Mouse (Mus musculus) layer of hippocampus, postnatal 14 days (tissue): ENCODE data around the gene St13. TPM values are rescaled to one million over a fixed set of nuclear protein-coding genes. Genes with fewer than 3 reads are reported as not detected.

Source experiments
- DNase-seq, 2 experiments: peaks; one replicate each; pipeline ENCODE4 v3.0.0; 2021 to 2022; ENCODE audit warnings: low spot score in 2 of 2, mixed read lengths in 1 of 2
- total RNA-seq, 2 experiments: library from RNA; stranded (reverse); gene quantifications; 2 replicates each; pipeline ENCODE4 v1.2.3; 2021

The St13 gene
- total RNA-seq, 2 experiments from 2014 or later, result 155 to 183 TPM

DNA sequence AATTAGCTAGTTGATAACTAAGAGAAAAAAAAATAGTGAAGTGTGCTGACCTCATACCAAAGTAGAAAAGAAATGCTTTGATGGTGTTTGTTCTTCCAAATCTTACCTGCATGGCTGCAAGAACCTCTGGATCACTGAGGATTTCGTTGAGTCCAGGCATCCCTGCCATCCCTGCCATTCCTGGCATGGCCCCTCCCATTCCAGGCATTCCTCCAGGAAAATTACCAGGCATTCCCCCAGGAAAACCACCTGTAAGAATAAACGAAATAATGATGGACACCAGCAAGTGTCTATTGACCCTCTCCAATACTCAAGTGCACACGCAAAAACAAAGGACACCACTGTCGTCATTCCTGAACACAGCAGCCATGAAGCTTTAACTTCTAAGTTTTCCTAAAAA lies 33.6 kb downstream of the St13 start:
- no peak for DNase-seq

DNA sequence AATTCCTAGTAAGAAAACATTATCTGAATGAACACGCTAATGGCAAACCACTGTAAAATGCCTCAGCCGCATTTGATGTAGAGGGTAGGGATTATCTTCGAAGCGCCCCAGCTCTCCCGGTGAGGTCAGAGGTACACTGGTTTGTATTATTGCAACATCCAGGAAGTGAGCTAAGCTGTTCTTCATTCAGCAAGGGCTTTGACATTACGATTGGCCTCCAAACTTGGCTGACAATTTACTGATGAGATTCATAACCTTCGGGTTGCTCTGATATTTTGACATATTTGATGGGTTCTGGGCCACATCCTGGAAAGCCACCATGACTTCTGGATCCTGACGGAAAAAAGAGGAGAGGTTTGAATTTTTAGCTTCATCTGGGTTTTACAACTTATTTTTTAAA lies 34.6 kb downstream of the St13 start:
- DNase-seq, result no peak

DNA sequence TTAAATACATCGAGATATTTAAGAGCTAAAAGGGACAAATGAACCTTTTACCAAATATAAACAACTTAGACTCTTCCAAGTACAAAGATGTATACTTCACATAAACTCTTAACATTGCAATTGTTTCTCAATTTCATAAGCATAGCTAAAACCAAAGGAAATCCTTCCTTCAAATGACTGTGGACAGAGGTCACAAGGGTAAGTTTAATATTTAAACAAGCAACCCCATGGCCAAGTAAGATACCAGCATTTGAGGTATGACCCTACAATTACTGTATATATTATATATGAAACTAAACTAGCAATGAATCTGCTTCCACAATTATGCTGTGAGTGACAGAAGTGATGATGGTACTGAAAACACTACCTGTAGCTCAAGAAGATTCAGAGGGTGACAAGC lies 35.6 kb downstream of the St13 start:
- DNase-seq, result no peak

DNA sequence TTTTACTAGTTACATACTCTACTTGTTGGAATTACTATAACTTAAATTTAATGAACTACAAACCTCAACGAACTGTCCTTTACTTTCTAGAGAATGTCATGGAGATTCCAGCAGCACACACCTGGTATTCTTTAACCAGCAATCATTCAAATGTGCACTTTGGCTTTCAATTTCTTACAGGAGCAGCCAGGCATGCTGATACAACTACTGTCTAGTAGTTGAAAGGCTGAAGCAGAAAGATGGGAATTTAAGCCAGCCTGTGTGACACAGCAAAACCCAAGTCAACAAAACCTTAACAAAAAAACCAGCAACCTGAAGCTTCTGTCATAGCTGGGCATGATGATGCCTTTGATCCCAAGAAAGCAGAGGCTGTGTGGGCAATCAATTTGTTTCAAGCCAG lies 37.4 kb downstream of the St13 start:
- no peak for DNase-seq

DNA sequence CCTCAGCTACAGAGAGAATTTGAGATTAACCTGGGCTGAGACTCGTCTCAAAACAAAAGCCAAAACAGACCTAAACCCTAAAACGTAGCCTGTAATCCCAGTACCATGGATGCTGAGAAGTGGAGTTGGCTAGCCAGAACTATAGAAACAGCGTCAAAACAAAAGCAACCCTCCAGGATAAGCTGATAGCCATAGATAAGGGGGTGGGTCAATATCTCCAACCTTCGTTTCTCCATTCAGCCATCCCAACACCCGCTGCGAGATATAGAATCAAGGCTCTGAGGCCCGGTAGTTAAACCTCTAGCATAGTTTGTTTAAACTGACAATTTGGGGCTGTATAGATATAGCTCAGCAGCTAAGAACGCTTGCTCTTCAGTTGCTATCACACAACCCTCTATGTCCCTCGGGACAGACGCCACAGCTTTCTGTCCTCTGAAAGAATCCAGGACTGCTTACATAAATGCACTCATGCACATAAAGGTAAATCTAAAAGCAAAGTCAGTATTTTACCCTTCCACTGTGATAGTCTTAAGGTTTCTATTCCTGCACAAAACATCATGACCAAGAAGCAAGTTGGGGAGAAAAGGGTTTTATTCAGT lies 38.4 kb downstream of the St13 start:
- DNase-seq, result no peak

DNA sequence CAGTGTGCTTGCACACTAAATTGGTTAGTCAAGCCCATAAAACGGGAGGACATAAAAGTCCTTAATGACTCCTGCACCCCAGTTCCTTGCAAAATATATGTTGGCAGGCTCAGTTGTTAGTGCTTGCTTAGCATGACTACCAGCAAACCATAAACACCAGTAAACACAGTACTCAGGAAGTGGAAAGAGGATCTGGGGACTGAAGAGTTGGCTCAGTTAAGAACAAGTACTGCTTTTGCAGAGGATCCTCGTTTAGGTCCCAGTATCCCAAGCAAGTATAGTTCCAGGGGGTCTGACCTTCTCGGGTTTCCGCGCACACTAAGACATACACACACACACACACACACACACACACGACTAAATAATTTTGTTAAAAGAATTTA lies 38.9 kb downstream of the St13 start:
- DNase-seq, result no peak

DNA sequence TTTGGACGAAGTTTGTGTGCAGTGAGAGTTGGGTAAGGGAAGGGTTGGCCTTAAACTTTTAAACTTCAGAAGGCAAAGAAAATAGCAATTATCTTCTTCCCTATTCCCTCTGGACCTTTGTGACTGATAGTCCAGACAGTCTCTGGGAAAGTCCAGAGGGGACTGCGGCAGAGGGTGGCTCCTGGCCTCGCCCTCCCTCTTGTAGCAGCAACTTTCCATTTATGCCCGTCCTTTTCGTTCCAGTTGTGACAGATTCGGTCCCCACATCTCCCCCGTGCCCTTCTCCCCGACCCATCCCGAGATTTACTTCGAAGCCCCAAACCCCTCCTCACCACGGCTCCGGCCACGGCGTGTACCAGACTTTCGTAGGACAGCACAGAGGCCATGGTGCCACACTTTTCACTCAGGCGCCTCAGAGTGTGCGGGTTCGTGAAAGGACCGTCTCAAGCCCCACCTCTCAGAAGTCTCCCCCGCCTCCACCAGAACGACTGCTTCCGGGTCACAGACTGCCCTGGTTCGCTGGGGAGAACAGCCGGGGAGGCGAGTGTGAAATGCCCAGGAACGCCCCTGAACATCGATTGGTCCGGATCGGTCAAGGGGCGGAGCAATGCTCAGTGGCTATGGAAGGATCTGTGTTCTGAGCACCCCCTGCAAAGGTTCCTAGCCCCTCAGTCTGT lies 39.4 kb downstream of the St13 start, which contains the start of gene Slc25a17:
Slc25a17 (minus strand) TSS at position 468 of the 677 bp plus-strand sequence.
- peak; percentile 88 to 96 for DNase-seq

DNA sequence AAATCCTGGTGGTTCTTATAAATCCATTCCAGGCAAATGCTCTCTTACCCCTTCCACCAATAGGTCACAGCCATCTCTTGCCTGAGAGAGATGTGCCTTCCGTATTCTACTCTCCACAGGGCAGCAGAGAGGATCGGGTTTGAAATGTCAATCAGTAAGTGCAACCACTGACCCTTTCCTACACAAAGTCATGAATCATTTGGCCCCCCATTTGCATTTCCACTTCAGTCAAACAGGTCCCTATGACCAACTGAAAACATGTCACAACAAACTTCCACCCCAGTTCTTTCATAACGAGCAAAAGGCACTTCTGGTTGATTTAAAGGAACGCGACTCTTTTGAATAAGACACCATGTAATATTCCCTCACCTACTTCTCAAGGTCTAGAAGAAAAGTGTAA lies 40.5 kb downstream of the St13 start:
- DNase-seq, result no peak

DNA sequence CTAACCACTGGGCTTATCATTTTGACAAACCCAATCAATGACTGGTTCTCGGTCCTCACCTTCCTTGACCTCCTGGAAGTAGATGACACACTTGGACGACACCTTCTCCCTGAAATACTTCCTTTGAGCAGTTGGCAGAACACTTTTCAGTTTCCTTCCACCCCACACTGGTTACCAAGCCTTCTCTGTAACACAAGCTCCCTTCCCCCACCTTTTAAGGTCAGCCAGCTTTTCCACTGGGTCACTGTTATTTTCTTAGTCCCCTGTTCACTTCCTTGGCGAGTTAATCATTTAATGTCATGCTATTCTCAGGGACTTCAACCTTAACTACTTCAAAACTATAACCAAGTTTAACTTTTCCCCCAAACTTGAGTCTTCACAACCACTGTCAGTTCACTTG lies 40.9 kb downstream of the St13 start:
- no peak for DNase-seq

DNA sequence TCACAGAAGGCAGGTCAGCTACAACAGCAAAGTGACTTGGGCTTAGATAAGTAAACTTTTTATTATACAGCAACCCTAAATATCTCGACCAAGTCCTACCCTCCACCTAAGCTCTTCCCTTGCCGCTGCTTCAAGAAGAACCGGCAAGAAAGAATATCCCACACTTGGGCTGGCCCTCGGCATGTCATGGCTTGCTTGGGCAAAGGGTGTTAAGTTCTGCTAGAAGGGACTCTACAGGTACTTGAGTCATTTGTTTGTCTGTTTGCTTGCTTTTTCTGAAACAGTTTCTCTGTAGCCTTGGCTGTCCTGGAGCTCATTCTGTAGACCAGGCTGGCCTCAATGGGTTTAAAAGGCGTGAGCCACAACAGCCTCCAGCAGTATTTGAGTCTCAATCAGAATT lies 42.9 kb downstream of the St13 start:
- no peak for DNase-seq

DNA sequence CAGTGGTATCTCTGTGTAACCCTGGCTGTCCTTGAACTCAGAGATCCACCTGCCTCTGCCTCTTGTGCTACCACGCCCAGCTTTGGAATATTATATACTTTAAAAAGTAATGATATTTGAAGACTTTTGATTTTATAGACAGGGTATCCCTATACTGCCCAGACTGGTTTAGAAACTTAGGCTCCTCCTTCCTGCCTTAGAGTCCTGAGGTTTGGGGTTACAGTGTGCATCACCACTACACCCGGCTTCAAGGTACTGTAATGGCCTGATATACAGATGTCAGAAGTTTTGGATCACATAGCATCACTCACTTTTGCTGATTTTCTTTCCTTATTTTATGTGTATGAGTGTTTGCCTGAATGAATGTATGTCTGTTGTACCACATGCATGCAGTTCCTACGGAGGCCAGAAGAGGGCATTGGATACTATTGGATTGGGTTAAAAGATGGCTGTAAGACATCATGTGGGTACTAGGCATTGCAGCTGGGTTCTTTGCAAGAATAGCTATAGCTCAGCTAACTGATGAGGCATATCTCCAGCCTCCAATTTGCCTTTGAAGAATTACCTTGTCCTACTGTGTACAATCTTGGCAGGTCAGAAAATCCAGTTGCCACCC lies 44.6 kb downstream of the St13 start:
- DNase-seq, result no peak

DNA sequence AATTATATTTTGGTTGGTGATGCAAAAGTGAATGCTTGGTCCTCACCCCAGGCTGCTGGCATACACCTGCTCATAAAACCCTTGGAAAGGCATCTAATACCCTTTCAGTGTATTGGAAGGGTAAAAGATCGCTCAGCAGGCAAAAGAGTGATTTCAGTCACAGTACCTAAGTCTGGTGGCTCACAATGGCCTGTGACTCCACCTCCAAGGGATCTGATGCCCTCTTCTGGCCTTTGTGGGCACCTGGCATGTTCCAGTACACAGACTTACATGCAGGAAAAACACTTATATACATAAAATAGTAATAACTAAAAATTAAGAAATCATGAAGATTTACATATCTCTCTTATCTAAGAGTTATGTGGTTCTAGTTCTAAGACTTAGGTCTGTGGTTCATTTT lies 47.2 kb downstream of the St13 start:
- DNase-seq, result no peak

DNA sequence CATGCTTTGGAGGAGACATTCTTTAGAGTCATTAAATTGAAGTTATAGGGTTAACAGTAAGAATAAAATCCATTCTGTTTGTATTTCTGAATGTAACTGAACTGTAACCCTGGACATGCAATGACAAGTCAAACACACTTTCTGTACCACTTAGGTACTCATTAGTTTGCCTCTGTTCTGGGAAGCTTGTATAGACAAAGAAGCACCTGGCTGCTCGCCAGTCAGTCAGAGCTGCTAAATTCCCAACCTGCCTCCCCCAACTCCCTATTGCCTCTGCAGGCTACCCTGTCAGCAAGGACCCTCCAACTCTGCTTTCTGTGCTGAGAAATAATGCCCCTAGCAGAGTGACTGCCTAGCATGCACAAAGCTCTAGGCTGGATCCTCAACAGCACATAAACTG lies 49.5 kb downstream of the St13 start:
- DNase-seq, result no peak

DNA sequence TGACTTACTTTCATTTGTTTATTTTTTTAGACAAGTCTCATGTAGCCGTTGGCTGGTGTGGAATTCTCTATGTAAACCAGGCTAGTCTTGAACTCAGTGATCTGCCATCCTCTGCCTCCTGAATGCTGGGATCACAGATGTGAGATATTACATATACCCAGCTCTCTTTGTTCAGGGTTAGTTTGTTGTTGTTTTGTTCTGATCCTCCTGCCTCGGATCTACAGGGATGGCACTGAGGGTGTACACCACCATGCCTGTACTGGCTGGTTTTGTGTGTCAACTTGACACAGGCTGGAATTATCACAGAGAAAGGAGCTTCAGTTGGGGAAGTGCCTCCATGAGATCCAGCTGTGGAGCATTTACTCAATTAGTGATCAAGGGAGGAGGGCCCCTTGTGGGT lies 51.5 kb downstream of the St13 start:
- no peak for DNase-seq

DNA sequence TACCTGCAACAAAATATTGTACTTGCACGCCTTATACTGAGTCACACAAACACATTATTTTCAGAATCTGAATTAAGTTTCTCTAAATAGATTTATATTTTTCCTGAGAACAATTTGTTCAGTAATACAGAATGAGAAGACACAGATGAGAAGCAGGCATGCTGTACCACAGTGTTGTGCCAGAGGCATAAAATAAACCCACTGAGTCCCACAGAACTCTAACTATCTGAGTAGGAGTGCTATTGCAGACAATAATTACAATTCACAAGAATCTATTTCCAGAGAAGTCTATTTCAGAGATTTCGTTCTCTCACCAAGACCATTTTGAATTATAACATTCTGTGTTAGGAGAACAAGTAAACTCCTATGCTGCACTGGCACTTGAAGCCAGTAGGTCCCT lies 52.4 kb downstream of the St13 start:
- peak in 1 of 2 experiments; percentile 66 for DNase-seq

DNA sequence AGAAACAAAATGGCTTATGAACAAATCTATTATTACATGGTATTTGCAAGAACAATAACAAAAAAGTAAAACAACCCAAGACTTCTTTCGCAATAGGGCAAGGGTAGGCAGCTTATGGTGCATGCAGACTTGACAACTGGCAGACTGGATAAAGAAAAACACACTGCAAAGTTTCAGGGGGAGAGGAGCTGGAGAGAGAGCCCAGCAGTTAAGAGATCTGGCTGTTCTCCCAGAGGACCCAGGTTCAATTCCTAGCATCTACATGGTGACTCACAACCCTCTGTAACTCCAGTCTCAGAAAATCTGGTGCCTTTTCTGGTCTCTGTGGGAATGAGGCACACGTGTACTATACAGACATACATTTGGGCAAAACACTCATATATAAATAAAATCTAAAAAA lies 58.5 kb downstream of the St13 start:
- no peak for DNase-seq

DNA sequence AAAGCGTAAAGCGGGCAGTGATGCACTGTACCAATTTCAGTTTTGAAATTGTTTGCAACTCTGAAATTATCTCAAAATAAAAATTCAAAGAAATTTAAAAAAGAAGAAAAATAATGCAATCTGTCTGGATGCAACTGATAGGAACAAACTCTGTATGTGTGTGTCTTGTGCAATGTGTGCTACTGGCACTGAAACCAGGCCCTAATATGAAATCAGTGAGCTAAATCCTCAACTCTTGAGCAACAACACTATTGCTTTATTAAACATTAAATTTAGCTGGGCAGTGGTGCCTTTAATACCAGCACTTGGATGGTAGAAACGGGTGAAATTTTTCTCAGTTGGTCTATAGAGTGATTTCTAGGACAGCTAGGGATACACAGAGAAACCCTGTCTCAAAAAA lies 60.7 kb downstream of the St13 start:
- no peak for DNase-seq

DNA sequence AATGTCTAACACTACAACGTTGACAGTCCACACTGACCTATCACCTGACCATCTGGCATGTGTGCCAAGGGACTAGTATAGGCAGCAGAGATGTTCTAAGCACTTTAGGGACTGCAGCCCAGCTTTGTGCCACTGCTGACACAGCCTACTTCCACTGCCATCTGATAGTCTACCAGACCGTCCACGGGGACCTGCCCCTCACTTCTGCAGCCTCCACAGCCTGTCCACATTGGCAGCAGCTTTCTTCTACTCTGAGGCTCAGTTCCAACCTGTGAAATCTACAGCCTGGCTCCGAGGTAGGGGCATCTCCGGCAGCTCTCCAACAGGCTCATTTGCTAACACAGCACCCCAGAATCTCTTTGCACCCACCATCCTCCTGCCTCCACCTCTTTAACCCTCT lies 63.4 kb downstream of the St13 start:
- DNase-seq, result no peak

DNA sequence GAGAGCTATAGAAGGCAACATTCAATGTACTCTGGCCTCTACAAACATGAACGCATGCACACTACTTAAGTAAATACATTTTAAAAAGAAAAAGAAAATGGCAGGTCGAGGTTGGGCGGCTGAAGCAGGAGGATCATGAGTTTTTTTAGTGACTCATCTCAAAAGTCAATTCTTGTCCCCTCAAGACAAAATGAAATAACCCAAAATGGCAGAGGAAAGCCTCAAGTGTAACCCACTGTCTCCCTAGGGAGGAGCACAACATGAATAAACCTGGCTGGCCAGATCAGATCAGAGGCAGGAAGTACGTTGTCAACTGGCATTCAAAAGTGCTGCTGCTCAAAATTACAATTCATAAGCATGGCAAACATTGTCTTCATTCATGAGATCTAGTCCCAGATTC lies 67.4 kb downstream of the St13 start:
- no peak for DNase-seq

DNA sequence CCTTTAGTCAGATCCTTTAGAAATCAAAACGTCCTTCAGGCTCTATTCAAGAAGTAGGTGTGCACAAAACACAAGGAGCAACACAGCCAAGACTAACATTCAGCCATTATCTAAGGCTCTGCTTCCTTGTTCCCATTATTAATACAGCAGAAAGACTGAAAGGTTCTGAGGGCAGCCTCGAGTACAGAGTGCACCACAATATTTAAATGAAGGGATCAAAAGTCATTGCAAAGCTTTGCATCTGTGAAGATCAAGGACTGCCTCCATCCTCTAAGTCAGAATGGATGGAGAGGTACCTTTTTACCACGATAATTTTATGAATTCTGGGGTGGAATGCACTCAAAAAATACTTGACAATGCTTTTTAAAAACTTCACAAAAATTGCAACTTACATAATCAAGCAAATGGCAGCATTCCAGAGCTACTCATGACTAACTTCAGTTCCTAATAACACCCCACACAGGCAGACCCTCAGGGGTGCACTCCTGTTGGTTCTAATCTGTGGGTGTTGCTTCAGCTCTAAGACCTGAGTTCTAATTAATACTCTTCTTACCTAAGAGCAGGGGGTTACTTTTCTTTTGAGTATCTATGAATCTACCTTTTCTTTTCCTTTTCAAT lies 69.0 kb downstream of the St13 start:
- DNase-seq, result no peak

DNA sequence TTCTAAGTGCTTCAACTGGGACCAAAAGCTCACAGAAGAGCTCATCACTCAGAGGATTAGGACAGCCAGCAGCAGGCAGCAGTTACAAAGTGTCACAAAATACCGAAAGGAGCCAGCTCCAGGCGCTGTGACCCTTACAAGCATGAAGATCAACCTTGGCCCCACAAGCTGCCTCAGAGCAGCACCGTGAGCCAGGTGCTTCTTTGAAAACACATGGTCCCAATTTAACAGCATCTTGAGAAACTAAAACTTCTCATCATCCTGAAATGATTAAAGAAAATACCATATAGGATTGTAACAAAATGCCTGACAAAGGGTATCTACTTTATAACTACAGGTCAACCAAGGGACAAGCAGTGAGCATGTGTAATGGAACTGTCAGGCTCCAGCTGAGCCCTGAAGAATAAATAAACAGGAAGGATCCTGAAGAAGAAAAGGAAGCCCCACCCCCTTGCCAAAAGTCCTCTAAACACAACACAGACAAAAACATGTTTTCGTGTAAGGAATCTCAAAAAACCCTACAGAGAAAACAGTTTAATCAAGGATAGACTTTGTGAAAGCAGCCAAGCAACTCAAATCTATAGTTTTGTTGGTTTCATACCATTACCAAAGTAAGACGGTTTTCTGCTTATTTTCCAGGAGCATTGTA lies 70.0 kb downstream of the St13 start:
- DNase-seq, result no peak

DNA sequence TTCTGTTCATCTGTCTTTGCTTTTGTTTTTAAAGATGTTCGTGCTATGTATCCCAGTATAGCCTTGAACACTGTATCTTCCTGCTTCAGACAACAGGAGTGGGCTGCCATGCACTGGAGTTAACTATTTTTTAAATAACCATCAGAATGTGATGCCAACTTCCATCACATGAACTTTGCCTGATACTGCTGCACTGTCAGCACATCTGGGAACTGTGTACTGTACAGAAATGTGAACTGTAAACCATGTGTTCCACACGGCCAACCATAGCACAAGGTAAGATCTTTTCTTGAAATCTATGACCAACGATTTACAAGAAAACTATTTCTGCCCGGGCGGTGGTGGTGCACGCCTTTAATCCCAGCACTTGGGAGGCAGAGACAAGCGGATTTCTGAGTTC lies 72.4 kb downstream of the St13 start:
- DNase-seq, result no peak
